Mouse (Mus musculus): Measurements from ENCODE around the gene Slc17a1.

Gene Slc17a1

DNA sequence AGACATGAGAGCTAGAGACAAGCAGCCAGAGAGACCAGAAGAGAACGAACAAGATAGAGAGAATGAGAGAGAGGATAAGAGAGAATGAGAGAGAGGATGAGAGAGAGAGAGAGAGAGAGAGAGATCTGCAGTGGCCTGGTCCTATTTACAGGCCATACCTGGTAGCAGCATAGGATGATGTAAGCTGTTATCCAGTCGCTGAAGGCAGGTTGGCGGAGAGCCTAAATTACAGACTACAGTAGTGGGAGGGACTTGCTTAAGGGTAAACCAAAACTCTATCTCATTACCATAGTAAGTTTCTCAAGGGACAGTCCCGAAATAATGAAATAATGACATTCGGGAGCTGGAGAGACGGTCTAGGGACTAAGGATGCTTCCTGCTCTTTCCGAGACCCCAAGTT lies at the start of gene Slc17a1:
Slc17a1 (plus strand) TSS at position 346 of the 400 bp plus-strand sequence.
- DNase-seq: no peak

DNA sequence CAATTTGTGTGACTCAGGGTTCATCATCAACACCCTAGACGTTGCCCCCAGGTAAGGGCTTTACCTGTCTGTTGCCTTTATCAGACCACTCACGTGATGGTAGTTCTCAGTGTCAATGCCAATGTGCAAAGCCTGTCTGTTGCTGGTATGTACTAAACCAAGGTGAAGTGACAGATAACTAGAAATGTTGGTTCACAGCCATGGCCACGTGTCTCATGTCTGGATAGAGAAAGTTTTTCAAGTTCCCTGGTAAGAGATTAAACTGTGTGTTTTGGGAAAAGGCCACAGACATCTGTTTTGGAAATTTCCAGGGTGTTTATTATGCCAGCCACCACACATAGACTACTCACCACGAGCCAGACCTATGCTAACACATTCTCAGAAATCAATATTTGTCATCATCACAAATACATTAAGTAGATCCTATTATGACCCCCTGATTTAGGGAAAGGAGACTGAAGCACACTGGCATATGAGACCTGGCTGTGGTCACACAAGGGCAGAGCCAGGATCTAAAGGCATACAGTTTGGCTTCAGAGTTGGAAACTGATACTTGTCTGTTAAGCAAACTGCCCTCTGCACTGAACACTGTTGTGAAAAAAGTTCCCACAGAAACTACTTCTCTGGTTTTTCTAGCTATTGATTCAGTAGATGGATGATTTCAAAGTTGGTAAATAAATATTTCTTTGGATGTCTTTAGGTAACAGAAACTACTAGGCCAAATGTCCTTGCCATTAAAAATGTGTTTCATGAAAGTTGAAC lies 47.2 kb upstream of the Slc17a1 start:
- no peak for DNase-seq

DNA sequence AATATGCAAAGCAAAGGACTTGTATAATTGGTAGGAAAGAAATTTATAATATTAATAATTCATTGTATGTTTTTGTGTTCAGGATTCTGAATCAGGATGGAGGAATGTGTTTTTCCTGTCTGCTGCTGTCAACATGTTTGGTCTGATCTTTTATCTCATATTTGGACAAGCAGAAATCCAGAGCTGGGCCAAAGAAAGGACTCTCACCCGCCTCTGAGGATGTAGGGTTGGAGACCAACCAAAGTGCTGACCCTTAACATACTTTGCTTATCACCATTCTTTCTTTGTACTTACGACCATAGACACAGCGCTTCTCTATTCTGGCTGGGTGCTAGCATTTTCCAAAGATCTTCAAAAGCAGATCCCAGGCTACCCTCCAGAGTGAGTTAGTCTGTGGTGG lies 45.3 kb upstream of the Slc17a1 start:
- no peak for DNase-seq

DNA sequence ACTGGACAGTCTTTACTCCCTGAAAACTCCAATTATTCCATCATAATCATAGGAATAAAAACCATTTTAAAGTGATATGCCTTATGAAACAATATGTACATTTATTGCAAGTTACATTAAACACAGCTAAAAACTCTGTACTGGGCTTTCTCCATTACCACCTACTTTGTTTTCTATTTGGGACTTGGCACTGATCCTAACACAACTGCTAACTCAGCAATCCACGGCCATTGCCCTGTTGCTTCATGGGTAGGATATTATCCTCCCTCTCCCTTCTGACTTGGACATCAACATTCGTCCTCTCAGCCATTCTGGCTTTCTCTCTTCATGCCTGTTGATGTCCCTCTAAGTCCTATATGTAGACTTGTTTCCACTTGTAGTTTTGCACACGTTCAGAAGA lies 40.9 kb upstream of the Slc17a1 start:
- no peak for DNase-seq

DNA sequence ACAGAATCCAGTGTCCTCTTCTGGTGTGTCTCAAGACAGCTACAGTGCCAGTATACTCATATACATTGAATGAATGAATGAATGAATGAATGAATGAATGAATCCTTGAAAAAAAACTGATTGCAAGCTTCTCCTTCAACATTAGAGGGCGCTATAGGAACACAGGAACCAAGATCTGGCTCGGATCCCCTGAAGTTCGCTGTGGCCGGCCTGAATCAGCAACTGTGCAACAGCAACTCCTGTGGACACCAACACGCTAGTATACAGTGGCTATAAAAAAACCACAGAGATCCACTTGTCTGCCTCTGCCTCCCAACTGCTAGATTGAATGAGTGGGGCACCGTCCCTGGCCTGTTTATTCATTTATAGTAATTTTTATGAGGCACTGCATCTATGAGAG lies 34.5 kb upstream of the Slc17a1 start:
- peak; percentile 72 for DNase-seq

DNA sequence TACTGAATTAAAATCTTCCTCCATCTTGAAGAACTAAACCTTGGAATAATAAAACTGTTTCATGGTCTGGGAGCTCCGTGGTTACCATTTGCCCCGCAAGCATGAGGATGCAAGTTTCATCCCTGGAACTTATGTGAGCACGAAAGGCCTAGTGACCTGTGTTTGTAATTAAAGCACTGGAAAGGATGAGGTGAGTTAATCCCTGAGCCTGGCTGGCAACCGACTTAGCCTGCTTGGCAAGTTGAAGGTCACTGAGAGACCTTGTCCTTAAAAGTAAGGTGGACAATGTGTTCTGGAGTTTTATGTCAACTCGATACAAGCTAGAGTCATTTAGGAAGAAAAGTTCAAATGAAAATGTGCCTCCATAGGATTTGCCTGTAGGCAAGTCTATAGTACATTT lies 32.7 kb upstream of the Slc17a1 start:
- DNase-seq: no peak

DNA sequence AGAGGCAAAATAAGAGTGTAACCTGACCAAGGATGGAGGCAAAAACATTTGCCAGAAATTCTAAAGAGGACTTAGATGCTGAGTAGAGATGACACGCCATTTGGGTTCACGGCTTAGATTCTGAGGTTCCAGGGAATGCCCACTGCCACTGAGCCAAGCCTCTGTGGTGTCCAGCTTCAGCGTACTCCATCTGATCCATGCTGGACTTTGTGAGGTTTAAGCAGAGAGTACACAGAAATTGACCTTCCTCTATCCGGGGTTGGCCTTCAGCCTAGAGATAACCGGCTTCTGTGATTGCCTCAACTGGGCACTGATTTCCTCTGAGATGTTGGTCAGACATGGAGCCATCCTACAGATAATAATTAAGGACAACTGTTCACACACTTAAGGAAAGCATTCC lies 30.9 kb upstream of the Slc17a1 start:
- DNase-seq: no peak

DNA sequence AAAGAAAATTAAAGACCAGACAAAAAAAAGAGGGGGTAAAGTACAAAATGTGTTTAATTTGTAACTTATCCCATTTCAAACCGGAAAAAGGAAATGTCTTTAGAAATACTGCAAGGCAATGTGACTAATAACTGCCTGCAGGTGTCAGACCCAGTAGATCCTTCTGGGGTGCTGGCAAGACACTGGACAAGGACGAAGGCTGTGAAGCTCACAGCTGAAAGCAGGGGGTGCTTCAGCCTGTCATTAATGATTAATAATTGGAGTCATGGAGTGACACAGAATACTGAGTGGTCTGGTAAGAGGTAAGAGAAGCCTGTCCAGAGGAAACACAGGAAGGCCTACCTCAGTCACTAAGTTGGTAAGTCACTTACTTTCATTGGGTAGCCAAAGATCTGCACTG lies 28.2 kb upstream of the Slc17a1 start, which contains the start of gene Slc17a3:
Slc17a3 (plus strand) TSS at position 127 of the 400 bp plus-strand sequence.
- DNase-seq: no peak

DNA sequence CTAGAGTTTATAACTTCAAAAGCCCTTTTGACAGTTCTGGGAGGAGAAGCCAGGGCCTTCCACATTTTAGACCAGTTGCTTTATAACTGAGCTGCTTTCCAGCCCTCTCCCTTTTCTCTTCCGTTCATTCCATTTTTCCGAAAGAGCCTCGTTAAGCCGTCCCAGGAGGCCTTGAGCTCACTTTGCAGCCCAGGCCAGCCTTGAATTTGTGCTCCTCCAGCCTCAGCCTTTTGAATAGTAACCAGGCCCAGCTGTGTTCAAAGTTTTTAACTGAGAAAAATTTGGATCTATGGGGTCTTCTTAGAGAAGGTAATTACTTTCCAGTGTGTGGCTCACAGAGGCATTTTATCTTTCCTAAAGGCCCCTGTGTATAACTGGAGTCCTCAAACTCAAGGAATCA lies 21.7 kb upstream of the Slc17a1 start:
- DNase-seq: no peak

DNA sequence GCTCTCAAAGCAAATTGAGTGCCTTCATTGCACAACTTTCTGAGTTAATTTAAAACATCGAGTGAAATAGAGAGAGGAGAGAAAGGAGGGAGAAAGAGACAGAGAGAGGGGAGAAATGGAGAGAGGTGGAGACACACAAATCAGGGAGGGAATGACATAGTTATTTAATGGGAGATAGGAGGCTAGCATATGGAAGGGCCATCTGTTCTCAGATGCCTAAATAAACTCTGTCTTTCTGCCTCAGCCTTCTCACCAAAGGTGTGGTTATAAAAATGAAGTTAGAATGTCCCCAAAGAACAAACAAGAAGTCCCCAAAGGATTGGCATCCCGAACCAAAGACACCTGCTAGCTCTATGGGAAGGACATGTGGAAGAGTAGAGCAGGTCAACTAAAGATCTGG lies 18.3 kb upstream of the Slc17a1 start:
- no peak for DNase-seq

DNA sequence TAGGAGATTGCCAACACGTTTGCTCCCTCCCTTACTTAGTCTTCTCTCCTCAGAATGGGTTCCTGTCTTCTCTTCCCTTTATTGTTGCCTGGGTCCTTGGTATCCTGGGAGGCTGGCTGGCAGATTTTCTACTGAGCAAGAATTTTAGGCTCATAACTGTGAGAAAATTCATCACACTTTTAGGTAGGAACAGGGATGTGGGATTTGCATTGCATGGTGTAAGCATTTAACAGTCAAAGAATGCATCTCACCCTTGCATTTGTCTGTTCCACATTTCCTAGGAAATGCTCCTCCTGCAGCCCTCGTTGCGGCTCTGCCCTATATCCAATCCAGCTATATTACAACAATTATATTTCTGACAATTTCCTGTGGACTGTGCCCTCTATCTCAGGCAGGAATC lies 11.1 kb upstream of the Slc17a1 start:
- DNase-seq: no peak

DNA sequence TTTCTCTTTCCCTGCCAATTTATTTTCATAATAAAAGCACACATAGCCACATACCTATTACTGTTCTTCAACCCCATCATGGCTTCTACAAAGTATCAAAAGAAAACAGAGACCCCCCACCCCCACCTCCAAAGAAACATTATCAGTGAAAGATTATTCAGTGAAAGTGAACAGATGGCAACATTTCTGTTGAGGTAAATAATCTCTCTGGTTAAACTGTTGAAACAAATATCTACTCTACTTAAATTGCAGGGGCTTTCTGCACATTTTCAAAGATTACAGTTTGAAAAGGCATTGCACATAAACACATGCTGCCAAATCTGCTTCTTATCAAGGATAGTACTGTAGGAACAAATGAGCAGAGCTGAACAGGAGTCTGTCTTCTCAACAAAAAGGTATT lies 5.7 kb upstream of the Slc17a1 start:
- no peak for DNase-seq

DNA sequence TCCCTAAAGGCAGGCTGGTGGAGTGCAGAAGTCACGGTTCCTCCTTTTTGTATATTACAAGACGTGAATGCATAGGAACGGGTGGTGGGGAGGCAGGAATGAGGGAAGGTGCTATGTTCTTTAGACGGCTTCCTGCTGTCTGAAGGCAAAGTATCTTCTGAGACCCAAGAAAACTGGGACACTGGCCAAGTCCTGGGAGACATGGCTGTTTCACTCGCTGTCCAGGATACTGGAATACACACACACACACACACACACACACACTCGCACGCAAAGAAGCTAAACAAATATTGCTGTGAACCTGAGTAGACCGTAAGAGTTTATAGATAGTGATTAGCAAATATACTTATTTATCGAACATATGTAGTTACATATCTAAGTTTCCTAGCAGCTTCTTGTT lies 2.8 kb upstream of the Slc17a1 start:
- DNase-seq: no peak

DNA sequence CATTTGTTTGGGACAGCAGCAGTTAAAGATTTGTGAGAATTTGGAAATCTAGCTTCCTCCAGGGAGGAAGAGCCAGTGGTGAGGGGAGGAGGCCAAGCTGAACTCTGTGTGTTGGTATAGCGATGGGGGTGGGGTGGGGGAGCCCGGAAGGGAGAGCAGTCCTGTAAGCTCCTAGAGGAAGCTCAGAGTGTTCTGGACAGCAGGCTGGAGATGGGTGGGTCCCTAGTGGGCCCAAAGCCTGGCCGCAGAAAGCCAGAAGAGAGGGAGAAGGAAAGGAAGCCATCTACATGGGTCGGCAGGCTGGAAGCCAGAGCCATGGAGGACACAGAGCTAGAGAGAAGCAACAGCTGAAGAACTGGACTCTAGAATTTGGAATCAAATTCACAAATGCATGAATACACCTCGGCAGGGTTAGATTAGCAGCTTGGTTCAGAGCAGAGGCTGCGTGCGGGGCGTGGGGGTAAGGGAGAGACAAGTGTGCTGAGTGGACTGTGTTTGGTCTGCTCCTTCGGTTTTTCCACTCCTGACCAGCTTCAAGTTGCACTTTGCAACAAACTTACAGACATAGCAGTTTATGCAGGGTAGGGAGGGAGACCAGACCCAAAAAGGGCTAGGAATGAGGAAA lies 1.4 kb upstream of the Slc17a1 start:
- no peak for DNase-seq

DNA sequence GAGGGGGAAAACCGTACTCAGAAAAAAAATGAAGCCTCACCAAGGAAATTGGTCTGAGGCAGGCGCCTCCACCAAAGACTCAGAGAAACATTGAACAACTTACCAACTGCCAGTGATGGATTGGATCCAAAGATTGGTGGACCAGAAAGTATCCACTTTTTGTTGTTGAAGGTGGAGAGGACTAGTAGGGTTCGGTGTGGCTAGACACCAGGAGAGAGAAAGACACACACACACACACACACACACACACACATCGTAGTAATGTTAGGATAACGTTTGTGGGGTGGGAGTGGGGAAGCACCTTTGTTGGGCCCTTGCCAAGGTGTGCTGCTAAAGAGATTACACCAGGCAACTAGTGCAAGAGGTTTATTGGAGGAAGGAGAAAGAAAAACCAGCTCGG lies 550 bp upstream of the Slc17a1 start:
- no peak for DNase-seq

DNA sequence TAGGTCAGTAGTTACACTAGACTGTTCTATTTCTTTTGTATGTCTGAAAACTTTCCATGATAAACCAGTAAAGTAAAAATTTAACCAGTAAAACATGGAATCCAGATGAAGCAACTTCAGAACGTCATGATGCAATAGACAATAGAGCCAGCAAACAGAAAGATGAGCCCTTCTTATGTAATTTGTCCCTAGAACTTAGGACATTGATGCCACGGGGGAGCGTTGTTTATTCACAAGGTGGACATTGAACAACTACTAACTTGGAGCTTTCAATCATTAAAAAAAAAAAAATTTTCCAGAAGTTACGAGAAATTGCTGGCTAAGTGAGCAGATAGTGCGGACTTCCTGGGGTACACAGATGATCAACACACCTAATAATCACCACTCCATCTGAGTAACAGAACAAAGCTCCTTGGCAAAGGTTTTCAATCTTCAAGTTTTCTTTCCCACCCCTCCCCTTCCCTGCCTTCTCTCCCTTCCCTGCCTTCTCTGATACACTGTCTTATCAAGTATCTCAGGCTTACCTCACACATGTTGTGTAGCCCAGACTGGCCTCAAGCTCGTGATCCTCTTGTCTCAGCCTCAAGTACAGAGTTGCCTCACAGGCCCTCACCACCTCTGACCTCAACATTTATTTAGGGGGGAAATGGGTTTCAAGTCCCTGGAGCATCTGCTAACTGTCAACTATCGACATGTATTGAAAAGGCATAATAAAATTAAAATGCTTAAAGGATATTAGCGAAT lies 1.4 kb downstream of the Slc17a1 start:
- no peak for DNase-seq

DNA sequence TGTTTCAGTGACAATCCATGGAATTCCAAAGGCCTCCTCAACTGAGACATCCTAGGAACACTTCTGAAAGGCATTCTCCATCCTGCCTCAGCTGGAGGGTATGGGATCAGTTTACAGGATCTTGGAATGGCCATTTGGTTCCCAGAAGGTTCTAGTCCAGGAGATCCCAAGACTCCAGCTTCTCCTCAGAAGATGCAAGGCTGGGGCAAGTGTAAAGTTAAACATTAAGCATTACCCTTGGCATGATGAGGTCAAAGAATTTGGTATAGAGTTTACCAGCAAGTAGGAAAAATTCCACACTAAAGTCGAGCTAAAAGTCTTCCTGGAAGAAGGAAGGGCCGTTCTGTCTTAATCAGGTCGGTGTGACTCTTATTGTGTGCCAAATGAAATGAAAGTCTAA lies 2.4 kb downstream of the Slc17a1 start:
- DNase-seq: no peak

DNA sequence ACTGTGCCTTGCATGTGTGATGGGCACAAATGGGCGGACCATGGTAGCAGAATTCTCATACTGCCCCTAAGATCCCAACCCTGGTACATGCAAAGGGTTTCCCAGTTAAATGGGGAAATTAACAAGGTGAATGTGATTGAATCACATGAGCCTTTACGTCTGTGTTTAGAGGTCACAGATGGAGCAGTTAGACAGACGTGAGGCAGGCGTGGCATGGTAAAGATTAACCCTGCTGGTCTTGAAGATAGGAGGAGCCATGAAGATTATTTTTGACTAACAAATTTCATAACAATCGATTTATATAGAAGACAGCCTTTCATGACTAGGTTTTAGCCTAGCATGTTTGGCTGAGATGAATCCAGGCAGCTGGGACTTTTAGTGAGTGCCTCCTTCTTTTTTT lies 5.6 kb downstream of the Slc17a1 start:
- no peak for DNase-seq

DNA sequence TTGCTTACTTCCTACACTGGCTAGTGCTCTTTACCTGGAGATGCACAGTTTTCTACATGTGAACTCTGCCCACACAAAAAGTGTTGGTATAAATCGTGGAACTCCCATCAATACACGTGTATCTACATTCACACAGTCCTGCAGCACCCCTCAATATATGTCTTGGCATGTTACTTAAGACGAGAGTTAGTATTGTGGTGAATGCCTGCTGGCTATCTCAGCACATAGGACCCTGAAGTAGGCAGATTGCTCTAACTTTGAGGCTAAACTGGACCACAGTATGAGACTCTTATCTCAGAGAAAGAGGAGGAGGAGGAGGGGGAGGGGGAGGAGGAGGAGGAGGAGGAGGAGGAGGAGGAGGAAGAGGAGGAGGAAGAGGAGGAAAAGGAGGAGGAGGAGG lies 11.6 kb downstream of the Slc17a1 start:
- DNase-seq: no peak

DNA sequence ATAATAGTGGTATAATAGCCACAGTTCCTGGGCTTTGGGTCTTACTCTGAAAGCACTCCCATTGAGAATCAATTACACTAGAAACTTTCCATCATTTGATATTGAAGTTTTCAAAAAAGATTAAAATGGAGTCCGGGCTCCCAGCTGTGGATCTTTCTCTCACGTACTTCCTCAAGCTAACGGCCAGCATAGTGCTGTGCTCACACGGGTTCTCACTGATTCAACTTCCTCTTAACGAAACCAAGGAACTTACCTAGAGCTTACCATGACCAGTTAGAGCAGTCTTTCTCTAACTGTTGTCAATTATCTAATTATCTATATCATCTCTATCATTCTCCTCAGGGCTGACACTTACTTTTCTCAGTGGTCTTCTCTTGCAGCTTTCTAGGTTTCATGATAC lies 12.1 kb downstream of the Slc17a1 start:
- DNase-seq: no peak

DNA sequence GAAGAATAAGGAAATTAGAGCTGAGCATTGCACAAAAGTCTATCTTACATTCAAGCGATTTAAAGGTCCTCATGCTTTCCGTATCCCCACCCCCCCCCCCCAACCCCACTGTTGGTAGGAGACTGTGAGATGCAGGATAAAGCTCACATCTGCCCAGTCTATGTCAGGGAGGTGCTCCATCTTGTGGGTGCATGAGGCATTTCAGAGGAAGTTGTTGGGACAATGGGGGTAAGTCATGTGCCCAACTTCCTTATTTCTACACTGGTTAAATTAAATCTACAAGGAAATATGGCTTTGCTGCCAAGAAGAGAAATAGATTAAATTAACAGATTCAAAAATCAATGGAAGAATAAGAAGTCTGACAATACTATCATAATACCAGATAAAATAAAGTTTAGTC lies 18.0 kb downstream of the Slc17a1 start:
- DNase-seq: peak; percentile 42

DNA sequence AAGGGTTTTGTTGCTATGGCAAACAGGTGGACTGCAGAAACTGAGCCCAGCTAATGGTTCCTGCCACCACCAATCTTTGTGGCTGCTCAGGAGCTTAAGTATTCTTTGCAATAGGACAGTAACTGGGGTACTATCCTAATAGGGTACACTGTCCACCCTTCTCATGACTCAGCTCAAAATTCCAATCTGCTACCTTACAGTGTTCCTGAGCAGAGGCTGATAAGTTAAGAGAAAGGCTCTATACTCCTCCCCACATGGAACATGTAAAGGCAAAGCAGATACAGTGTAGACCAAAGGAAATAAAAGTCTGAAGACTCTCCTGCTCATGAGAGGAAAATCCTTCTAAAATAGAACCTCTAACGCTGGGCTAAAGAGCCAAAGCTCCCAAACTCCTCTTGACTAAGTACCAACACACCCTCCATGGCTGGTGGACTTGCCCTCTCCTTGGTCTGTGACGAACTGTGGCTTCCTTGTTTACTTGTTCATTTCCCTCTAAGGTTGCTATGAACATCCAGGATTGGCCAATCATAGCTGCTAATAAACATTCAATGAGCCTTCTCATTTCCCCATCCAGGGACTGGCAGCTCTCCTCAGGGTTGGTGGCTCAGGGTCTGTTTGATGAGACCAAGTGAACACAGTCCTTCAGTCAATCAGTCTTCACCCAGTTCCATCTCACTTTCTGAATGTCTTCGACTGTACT lies 19.6 kb downstream of the Slc17a1 start:
- DNase-seq: no peak

DNA sequence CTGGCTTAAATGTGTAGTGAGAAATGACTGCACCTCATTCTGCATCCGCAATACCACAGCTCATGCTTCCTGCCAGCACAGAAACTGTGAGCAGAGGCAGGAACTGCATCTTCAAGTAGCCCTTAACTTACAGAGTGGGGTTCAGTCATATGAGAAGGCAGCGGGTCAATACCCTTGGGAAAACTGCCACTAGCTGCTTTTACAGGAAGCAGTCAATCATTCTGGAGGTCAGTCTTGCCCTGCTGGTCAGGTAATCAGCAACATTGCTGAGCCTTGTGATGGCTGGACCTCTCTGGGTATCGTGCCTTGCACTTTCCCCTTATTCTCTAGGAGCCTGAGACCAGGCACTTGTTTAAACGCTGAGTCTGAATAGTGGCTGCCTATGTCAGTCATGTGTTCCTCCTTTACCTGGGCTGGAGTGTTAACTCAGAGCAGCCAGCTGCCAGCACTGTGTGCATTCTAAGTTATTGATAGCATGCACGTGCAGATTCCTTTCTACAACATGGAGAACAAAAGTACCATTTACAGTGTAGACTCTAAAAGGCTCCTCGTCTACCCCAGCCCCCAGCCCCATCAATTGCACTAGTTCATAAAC lies 21.6 kb downstream of the Slc17a1 start:
- no peak for DNase-seq
